Mouse (Mus musculus): ENCODE measurements around the gene Stra6. TPM values are rescaled to one million over a fixed set of nuclear protein-coding genes. Genes with fewer than 3 reads are reported as not detected.

Gene Stra6
- polyA plus RNA-seq, 1 experiment from 2014 or later, result 10.1 TPM

DNA sequence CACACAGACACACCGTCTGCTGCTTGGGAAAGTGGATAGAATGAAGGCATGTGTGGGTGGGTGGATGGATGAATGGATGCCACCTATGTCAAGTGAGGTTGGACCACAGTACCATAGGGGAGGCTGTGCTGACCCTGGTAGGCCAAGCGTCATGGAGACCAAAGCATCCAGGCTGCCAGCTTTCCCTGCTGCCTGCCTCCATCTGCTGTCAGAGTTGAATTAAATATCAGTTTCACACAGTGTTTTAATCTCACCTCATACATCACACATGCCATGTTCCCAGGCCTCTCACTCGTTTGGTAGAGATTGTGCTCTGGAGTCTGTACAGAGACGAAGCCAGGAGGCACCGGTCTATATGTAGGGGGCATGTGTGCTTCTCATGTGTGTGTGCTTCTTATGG, 47.2 kb downstream of the Stra6 start:
- 63% methylated on average over 5 of the region's 5 CpGs for WGBS
- Histone ChIP-seq H3K4me3 (replicated peaks; ENCODE audit: low read depth, low read length) (no peak overlapping the region), H3K4me1 (ENCODE audit: control insufficient read depth, insufficient read depth, low read length) (peaks cover 68% of the 10 kb centered on the region)

DNA sequence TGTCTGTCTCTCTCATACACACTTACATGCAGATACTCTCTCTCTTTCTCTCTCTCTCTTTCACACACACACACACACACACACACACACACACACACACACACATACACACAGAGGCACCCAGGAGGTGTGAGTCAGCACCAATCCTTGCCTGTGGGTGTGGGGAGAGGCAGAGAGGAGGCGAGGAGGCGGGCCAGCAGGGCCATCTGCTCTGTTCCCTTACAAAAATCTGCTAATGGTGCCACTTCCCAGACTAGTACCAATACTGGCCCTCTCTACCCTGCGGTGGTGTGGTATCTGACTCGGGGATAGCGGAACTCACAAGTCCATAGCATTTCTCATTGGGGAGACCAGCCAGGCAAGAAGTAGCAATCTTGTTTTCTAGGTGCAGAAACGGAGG, 47.8 kb downstream of the Stra6 start:
- ATAC-seq (ENCODE audit: low FRiP score, low TSS enrichment) (no peak), DNase-seq (no peak)
- Histone ChIP-seq H3K4me3 (replicated peaks; ENCODE audit: low read depth, low read length) (no peak overlapping the region), H3K4me2 (ENCODE audit: low read length) (no peak overlapping the region), H3K9me3 (ENCODE audit: control insufficient read depth, low read length) (no peaks in the 10 kb centered on the region), H3K36me3 (ENCODE audit: control insufficient read depth, insufficient read depth, low read length) (no peaks in the 10 kb centered on the region), H3K27ac (replicated peaks; ENCODE audit: low read depth, low read length) (peak overlapping the region; percentile 95), H3K9ac (replicated peaks; ENCODE audit: low read length) (no peak overlapping the region; the same call in 1 of the 2 replicates), H3K4me1 (ENCODE audit: control insufficient read depth, insufficient read depth, low read length) (peaks cover 69% of the 10 kb centered on the region), H3K27me3 (ENCODE audit: control insufficient read depth, insufficient read depth, low read length) (no peaks in the 10 kb centered on the region)
- WGBS, result 33% methylated on average over 6 of the region's 6 CpGs

More for the DNA sequence above, 47.2 kb downstream of the Stra6 start:
- DNase-seq (no peak), ATAC-seq (ENCODE audit: low FRiP score, low TSS enrichment) (no peak)
- Histone ChIP-seq H3K9ac (replicated peaks; ENCODE audit: low read length) (no peak overlapping the region), H3K36me3 (ENCODE audit: control insufficient read depth, insufficient read depth, low read length) (no peaks in the 10 kb centered on the region), H3K4me2 (ENCODE audit: low read length) (no peak overlapping the region), H3K27ac (replicated peaks; ENCODE audit: low read depth, low read length) (peak overlapping the region; percentile 95; the same call in 1 of the 2 replicates), H3K27me3 (ENCODE audit: control insufficient read depth, insufficient read depth, low read length) (no peaks in the 10 kb centered on the region), H3K9me3 (ENCODE audit: control insufficient read depth, low read length) (no peaks in the 10 kb centered on the region)

DNA sequence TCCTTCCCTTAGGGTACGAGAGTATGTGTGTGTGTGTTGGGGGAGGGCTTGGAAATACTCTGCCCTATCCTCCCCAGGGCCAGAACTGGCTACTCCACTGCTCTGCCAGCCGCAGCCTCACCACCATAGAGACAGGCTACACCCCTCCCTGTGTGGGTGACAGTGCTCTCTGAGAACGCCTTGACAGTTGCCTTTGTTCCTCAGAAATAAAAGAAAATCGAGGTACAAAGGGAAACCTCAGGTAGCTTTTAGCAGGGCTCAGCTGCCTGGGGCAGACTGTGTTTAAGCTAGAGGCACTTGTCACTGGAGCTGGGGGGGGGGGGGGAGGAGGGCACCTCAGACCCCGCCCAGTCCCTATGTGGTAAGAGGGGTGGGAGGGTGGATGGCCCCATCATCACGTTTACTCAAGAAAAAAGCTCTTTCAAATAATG, 48.7 kb downstream of the Stra6 start:
- H3K4me2 ChIP-seq (ENCODE audit: low read length), result peak overlapping the region; percentile 41; the same call in 1 of the 2 replicates
- WGBS, result 2% methylated on average over 6 of the region's 6 CpGs

DNA sequence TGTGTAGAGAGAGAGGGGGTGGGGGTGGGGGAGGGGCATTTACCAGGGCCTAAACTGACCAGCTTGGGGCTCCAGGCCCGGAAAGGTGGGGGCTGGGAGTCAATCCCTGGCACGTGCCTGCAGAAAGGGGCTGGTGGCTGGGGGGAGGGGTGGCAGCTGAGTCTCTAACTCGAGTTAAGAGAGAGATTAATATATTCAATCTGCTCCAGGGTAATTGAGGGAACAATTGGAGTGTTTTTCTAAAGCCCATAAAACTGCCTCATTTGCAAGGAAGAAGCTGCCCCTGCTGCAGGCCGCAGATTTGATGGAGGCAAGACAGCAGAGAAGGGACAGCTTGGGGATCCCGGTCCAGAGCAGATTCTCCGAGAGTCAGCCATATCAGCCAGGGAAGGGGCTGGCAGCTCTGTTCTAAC, 49.3 kb downstream of the Stra6 start:
- Histone ChIP-seq H3K27me3 (ENCODE audit: control insufficient read depth, insufficient read depth, low read length) (no peaks in the 10 kb centered on the region), H3K36me3 (ENCODE audit: control insufficient read depth, insufficient read depth, low read length) (no peaks in the 10 kb centered on the region), H3K9ac (replicated peaks; ENCODE audit: low read length) (peak overlapping the region; percentile 6; the same call in 1 of the 2 replicates), H3K4me2 (ENCODE audit: low read length) (peak overlapping the region; percentile 41), H3K4me3 (replicated peaks; ENCODE audit: low read depth, low read length) (peak overlapping the region; percentile 9; the same call in 1 of the 2 replicates), H3K27ac (replicated peaks; ENCODE audit: low read depth, low read length) (peak overlapping the region; percentile 95), H3K4me1 (ENCODE audit: control insufficient read depth, insufficient read depth, low read length) (peaks cover 61% of the 10 kb centered on the region), H3K9me3 (ENCODE audit: control insufficient read depth, low read length) (no peaks in the 10 kb centered on the region)
- peak; percentile 91 for DNase-seq
- peak; percentile 82 for ATAC-seq (ENCODE audit: low FRiP score, low TSS enrichment)
- WGBS, result 2% methylated on average over 6 of the region's 6 CpGs

More for the DNA sequence above, 48.7 kb downstream of the Stra6 start:
- no peaks in the 10 kb centered on the region for H3K9me3 ChIP-seq (ENCODE audit: control insufficient read depth, low read length)
- H3K9ac ChIP-seq (replicated peaks; ENCODE audit: low read length), result no peak overlapping the region; the same call in 1 of the 2 replicates
- ATAC-seq (ENCODE audit: low FRiP score, low TSS enrichment), result peak; percentile 74
- H3K4me1 ChIP-seq (ENCODE audit: control insufficient read depth, insufficient read depth, low read length), result peaks cover 66% of the 10 kb centered on the region
- no peak overlapping the region for H3K4me3 ChIP-seq (replicated peaks; ENCODE audit: low read depth, low read length)
- H3K27me3 ChIP-seq (ENCODE audit: control insufficient read depth, insufficient read depth, low read length), result no peaks in the 10 kb centered on the region
- H3K27ac ChIP-seq (replicated peaks; ENCODE audit: low read depth, low read length), result peak overlapping the region; percentile 95
- H3K36me3 ChIP-seq (ENCODE audit: control insufficient read depth, insufficient read depth, low read length), result no peaks in the 10 kb centered on the region
- DNase-seq, result peak; percentile 77

DNA sequence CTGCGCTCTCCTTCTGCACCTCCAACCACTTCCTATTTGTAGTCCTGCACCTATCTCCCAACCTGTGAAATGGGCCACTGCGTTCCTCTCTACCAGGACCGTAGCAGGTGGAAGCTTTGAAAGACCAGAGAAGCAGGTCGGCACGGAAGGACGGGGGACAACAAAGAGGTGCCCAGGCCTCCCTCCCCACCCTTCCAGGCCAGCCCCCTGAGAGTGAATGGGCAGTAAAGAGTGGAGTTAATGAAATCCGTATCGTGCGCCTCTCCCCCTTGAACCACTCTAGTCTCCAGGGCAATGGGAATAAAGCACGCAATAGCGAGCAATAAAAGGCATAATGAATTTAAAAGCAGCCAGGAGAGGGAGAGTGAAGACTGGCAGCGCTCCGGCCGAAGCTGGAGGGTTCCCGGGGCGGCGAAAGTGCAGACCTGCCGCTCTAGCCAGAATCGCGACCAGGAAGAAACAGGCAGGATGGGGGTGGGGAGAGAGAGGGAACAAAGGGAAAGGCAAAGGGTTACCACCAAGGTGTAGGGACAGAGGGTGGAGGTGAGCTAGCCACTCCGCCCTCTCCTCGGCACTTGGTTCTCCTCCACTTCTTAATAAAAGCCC, 49.8 kb downstream of the Stra6 start:
- no peaks in the 10 kb centered on the region for H3K9me3 ChIP-seq (ENCODE audit: control insufficient read depth, low read length)
- peak overlapping the region; percentile 9; the same call in 1 of the 2 replicates for H3K4me3 ChIP-seq (replicated peaks; ENCODE audit: low read depth, low read length)
- peak; percentile 73 for DNase-seq
- peaks cover 58% of the 10 kb centered on the region for H3K4me1 ChIP-seq (ENCODE audit: control insufficient read depth, insufficient read depth, low read length)
- peak overlapping the region; percentile 95 for H3K27ac ChIP-seq (replicated peaks; ENCODE audit: low read depth, low read length)
- H3K27me3 ChIP-seq (ENCODE audit: control insufficient read depth, insufficient read depth, low read length), result no peaks in the 10 kb centered on the region
- H3K36me3 ChIP-seq (ENCODE audit: control insufficient read depth, insufficient read depth, low read length), result no peaks in the 10 kb centered on the region
- peak overlapping the region; percentile 41 for H3K4me2 ChIP-seq (ENCODE audit: low read length)
- H3K9ac ChIP-seq (replicated peaks; ENCODE audit: low read length), result peak overlapping the region; percentile 6; the same call in 1 of the 2 replicates
- WGBS, result 2% methylated on average over 22 of the region's 22 CpGs
- ATAC-seq (ENCODE audit: low FRiP score, low TSS enrichment), result peak; percentile 22

DNA sequence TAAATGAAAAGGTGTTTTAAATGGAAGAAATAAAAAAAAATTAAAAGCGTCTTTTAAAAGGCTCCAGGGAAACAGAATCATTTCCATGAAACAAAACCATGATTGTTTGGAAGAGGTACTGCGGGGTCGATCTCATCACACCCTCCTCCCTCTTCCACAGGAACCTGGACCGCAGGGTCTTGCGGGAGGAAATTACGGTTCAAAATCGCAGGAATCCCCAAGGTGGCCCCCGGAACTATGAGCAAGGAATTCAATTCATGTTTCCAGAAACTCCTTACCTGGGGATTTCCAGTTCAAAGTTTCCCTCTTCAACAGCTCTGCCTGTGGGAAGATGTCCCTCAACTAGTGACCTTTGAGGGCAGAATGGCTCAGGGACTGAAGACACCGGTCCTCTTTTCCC, 50.4 kb downstream of the Stra6 start:
- Histone ChIP-seq H3K9me3 (ENCODE audit: control insufficient read depth, low read length) (no peaks in the 10 kb centered on the region), H3K36me3 (ENCODE audit: control insufficient read depth, insufficient read depth, low read length) (no peaks in the 10 kb centered on the region), H3K27ac (replicated peaks; ENCODE audit: low read depth, low read length) (peak overlapping the region; percentile 95), H3K9ac (replicated peaks; ENCODE audit: low read length) (peak overlapping the region; percentile 6; the same call in 1 of the 2 replicates), H3K27me3 (ENCODE audit: control insufficient read depth, insufficient read depth, low read length) (no peaks in the 10 kb centered on the region), H3K4me3 (replicated peaks; ENCODE audit: low read depth, low read length) (no peak overlapping the region), H3K4me1 (ENCODE audit: control insufficient read depth, insufficient read depth, low read length) (peaks cover 58% of the 10 kb centered on the region), H3K4me2 (ENCODE audit: low read length) (peak overlapping the region; percentile 41)
- 2% methylated on average over 9 of the region's 9 CpGs for WGBS
- DNase-seq, result no peak
- no peak for ATAC-seq (ENCODE audit: low FRiP score, low TSS enrichment)

DNA sequence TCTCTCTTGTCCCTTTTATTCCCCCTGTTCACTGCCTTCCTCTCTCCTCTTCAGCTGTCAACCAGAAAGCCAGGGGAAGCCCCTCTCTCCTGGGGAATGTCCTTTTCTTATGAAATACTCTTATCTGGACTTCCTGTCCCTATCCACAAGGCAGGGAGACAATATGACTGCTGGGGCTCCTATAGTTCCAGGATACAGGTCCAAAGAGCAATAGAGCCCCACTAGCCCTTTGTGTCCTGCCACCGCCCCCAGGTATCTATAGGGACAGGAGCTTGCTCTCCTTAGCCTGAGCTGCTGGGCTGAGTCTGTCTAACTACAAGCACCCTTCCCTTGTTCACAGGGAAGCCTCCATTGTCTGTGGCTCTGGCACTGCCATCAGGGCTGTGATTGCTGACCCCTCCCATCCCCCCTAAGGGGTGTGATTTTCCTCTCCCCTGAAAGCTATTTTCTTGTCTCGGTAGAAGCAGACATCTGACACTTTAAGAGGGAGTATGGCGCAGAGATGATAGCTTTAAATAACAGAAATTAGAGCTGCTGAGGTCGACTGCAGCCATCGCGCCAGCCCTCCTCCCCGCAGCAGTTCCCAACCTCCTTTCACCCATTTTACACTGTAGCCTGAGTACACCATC, 51.8 kb downstream of the Stra6 start:
- WGBS, result 34% methylated on average over 7 of the region's 7 CpGs
- no peak for ATAC-seq (ENCODE audit: low FRiP score, low TSS enrichment)
- no peak overlapping the region for H3K9ac ChIP-seq (replicated peaks; ENCODE audit: low read length)
- peaks cover 55% of the 10 kb centered on the region for H3K4me1 ChIP-seq (ENCODE audit: control insufficient read depth, insufficient read depth, low read length)
- no peak for DNase-seq
- H3K9me3 ChIP-seq (ENCODE audit: control insufficient read depth, low read length), result no peaks in the 10 kb centered on the region
- H3K27me3 ChIP-seq (ENCODE audit: control insufficient read depth, insufficient read depth, low read length), result no peaks in the 10 kb centered on the region
- H3K36me3 ChIP-seq (ENCODE audit: control insufficient read depth, insufficient read depth, low read length), result no peaks in the 10 kb centered on the region
- H3K4me3 ChIP-seq (replicated peaks; ENCODE audit: low read depth, low read length), result no peak overlapping the region
- H3K27ac ChIP-seq (replicated peaks; ENCODE audit: low read depth, low read length), result peak overlapping the region; percentile 95; the same call in 1 of the 2 replicates
- H3K4me2 ChIP-seq (ENCODE audit: low read length), result no peak overlapping the region

DNA sequence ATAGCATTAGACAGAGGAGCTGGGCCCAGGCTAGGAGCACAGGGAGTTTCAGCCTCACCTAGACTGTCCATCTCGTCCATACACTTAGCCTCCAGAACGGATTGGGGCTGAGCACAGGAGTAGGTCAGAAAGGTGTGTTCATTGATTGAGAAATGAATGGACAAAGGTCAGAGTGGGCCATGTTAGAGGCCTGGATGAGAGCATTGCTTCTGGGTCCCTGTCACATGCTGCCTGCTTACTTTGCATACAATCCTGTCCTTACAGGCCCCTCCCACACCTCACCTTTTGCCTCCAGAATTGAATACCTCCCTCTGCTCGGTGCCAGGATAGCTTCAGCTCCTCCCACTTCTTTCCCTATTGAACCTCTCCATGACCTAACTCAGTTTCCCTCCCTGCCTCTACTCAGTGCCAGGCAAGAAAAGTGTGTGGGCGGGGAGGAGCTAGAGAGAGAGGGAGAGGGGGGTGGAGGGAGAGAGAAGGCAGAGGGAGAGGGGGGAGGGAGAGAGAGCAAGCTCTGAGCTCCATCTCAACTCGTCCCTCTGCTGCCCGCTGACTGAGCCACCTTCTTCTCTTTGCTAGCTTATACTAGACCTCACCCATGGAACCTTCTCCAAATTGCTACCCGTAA, 52.5 kb downstream of the Stra6 start:
- DNase-seq (no peak), ATAC-seq (ENCODE audit: low FRiP score, low TSS enrichment) (no peak)
- Histone ChIP-seq H3K27me3 (ENCODE audit: control insufficient read depth, insufficient read depth, low read length) (no peaks in the 10 kb centered on the region), H3K4me2 (ENCODE audit: low read length) (no peak overlapping the region), H3K9me3 (ENCODE audit: control insufficient read depth, low read length) (no peaks in the 10 kb centered on the region), H3K9ac (replicated peaks; ENCODE audit: low read length) (no peak overlapping the region), H3K4me1 (ENCODE audit: control insufficient read depth, insufficient read depth, low read length) (peaks cover 47% of the 10 kb centered on the region), H3K4me3 (replicated peaks; ENCODE audit: low read depth, low read length) (no peak overlapping the region), H3K27ac (replicated peaks; ENCODE audit: low read depth, low read length) (0 out of 2 replicates have a peak overlapping the region, but pooled peaks have one; percentile 95), H3K36me3 (ENCODE audit: control insufficient read depth, insufficient read depth, low read length) (no peaks in the 10 kb centered on the region)
- WGBS, result 41% methylated on average over 7 of the region's 7 CpGs

Data from midbrain, embryonic 14.5 days (tissue).